Mouse (Mus musculus): ENCODE measurements around the gene Tbc1d9b.

Tbc1d9b gene

DNA sequence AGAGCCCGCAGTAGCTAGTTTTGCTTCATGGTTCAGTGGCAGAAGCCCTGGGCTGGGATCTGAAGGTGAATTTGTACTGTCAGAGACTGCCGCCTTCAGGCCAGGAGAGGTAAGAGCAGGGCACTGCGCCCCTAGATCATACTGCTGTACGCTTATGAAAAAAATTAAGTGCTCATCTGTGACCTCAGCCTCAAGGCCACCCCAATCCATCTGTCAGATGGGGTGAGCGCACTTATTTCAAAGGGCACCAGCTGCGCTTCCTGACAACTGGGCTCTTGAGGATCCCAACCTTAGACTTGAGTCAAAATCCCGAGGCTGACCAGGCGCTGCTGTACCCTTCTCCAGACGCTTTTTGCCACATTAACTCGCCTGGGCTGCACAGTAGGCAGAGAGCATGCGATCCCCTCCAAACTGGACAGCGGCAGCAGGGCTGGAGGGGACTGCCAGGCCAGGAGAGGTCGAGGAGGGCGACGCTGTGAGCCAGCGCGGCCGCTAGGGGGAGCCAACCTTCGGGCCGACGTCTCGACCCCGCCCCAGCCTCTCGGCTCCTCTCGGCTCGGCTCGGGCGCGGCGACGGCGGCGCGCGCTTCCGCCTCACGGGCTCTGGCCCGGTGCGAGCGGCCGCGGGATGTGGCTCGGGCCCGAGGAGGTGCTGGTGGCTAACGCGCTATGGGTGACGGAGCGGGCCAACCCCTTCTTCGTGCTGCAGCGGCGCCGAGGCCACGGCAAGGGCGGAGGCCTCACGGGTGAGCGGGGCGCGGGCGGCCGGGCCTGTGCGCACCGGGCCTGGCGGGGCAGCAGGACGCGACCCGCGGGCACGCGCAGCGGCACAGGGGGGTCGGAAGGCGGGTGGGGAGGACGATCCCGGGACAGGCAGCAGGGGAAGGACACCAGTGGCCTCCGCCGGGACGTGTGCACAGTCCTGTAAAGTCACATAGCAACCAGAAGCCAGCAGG lies at the start of gene Tbc1d9b:
Gene Tbc1d9b (plus strand): TSS at position 586 of the 956 bp plus-strand sequence.
- under 1% methylated on average over 77 of the region's 77 CpGs for WGBS

GRCm38 (mm10) chr11:50086211-50086610 lies 45.0 kb upstream of the Tbc1d9b start:
- WGBS: 60% methylated on average over 3 of the region's 3 CpGs

GRCm38 (mm10) chr11:50089840-50090239 lies 41.4 kb upstream of the Tbc1d9b start:
- 96% methylated on average over 1 of the region's 1 CpGs for WGBS

DNA sequence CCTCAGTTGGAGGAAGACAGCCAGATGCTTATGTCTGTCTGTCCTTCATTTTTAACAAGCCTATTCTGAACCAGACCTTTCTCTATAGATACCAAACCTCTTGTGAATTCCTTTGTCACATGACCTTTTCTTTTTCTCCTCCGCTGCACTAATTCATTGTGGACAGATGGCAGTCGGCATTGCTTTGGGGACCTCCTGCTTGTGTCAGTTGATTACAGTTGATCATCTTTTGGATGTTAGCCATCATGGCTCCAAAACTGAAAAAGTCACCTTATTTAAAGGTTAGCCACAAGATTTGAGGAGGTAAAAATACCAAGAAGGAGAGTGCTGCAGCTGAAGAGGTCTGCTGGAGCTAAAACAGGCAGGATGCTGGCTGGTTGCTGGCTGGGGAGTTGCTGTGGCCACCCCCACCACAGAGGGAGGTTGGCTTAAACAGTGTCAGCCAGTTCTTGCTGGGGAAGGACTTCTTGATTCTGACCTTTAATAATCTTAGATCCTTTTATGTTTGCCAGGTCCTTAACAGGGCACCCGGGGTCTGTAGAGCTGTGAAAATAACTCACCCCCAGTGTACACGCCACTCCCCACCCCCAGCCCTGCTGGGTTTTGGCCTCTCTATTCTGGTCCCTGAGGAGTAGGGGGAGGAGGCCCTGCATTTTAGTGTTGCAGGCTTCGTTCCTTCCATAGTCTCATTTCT lies 40.1 kb upstream of the Tbc1d9b start:
- 46% methylated on average over 5 of the region's 5 CpGs for WGBS

GRCm38 (mm10) chr11:50095661-50096060 lies 35.5 kb upstream of the Tbc1d9b start:
- WGBS: 87% methylated on average over 9 of the region's 9 CpGs

DNA sequence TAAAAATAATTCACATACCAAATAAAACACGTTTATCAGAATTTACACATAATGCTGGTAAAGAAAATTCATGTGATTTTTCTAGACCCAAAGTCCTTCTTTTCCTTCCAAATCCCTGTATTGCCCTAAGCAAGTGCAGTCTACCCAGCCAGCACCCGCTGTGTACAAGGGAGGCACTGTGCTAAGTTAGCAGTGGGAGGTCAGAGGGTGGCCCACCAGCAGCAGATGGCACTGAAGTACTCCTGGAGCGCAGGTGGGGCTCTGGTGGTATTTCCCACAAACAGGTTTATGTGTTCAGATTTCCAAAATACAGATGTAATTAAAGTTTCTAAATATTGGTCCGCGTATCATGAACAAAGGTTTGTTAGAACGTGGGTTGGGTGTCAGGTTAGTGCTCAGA lies 34.1 kb upstream of the Tbc1d9b start:
- 93% methylated on average over 6 of the region's 6 CpGs for WGBS

- 42% methylated on average over 8 of the region's 8 CpGs for WGBS
Observed at GRCm38 (mm10) chr11:50098961-50099481, 32.2 kb upstream of the Tbc1d9b start.

DNA sequence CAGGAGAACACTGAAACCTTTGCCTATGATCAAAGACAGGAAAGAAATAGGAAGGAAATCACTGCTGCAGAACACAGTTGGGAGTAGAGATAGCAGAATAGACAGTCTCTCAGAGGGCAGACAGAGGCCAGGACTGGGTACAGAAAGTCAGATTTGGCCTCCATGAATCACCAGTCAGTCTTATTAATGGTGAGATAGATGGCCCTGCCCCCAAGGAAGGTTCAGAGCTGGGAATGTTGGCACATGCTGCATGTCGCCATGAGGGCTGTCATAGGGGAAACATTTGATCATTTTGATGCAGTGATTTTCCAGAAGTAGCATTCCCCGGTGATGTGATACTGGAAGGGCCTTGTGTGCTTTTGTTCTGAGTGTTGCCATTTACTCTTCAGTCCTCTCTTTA lies 31.5 kb upstream of the Tbc1d9b start:
- 61% methylated on average over 2 of the region's 2 CpGs for WGBS

DNA sequence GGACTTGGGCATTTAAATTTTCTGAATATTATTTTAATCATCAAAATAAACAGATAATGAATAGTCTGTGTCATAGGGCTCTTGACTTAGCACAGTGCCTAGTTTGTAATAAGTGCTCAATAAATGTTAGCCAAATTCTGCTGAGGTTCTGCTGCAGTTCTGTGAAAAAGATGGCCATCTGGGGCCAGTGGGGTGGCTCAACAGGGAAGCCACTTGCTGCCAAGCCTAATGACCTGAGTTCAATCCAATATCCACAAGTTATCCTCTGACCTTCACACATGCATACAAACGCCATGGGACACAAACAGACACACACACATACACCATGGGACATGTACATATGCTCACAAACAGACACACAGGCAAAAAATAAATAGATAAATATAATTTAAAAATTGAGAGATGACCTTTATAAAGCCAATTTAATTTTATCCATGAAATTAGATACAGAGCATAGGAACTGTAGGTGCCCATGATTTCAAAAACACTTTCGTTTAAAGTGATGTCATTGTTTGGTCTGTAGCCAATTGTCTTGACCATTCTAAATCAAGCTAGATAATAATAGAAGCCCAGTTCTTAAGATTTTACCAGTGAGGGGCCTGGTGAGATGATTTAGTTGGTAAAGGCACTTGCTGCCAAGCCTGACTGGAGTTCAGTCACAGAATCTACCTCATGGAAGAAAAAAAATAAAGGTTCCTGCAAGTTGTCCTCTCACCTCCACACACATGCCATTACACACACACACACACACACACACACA lies 30.5 kb upstream of the Tbc1d9b start:
- 63% methylated on average over 2 of the region's 2 CpGs for WGBS

GRCm38 (mm10) chr11:50101962-50102361 lies 29.2 kb upstream of the Tbc1d9b start:
- WGBS: 87% methylated on average over 4 of the region's 4 CpGs

DNA sequence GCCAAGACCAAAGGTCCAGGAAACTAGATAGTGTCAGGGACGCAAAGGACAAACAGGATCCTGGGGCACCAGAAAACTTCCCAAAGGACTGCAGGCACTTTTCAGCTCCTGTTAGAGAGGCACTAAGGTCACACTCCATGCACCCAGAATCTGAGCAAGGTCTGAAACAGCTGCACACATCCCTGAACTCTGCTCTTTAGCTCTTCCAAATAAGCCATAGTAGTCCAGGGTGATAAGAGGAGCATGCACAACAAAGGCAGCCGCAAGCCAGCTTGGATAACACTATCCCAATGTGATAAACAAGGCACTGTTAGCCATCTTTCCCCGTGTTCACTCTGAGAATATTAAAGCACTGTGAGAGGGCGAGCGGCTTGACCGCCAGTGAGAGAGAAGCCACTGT lies 27.2 kb upstream of the Tbc1d9b start:
- 88% methylated on average over 6 of the region's 6 CpGs for WGBS

GRCm38 (mm10) chr11:50105237-50105636 lies 26.0 kb upstream of the Tbc1d9b start:
- 62% methylated on average over 5 of the region's 5 CpGs for WGBS

GRCm38 (mm10) chr11:50106024-50106423 lies 25.2 kb upstream of the Tbc1d9b start:
- 60% methylated on average over 7 of the region's 7 CpGs for WGBS

GRCm38 (mm10) chr11:50108823-50109244 lies 22.4 kb upstream of the Tbc1d9b start:
- 35% methylated on average over 8 of the region's 8 CpGs for WGBS

DNA sequence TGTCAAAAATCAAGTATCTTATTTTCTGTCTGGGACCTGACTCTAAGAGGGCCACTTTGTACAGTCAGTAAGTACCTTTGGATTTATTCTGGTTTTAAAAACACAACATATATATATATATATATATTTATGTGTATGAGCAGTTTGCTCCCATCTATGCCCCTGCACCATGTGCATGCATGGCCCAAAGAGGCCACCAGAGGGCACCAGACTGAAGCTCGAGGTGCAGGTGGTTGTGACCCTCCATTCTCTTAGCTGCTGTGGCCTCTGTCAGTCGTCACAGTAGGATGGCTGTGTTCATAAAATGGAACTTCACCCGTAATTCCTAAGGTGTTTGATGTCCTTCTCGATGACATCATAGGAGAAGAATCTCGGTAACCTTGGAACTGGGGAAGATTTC lies 16.9 kb upstream of the Tbc1d9b start:
- WGBS: 18% methylated on average over 5 of the region's 5 CpGs

DNA sequence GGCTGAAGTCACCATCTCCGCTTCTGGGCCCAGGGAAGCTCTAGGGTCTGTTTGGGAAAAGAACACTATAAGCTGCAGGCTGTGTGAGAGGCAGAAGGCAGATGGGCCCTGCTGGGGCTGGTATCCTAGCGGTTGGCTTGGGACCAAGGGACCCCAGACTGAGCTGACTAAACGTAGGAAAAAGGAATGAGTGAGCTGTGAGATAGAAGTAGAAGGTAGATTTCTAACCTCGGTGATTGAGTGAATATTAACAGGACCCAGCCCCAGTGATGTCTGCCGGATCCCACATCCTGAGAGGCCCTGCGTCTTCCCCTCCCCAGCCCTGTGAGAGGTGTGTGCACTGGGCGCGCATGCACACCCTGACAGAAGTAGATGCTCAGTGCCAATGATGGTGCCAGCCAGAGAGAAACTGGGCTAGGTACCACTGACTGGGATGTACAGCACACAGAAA lies 8.5 kb upstream of the Tbc1d9b start:
- 82% methylated on average over 8 of the region's 8 CpGs for WGBS

DNA sequence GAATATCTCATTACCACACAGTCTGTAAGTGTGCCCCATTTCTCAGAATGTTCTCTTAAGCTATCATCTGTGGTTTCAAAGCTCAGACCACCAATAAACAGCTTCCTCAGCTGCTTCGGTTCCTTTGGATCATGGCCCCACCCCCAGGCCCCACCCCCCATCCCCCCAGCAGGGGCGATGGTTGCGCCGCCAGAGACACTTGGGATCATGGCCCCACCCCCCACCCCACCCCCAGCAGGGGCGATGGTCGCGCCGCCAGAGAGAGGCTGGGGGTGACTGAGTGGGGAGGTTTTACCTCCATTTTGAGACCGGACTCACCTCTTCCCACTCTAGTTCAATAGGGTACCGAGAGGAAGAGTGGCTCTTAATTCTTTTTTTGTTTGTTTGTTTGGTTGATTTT lies 3.4 kb upstream of the Tbc1d9b start:
- WGBS: 7% methylated on average over 10 of the region's 10 CpGs

DNA sequence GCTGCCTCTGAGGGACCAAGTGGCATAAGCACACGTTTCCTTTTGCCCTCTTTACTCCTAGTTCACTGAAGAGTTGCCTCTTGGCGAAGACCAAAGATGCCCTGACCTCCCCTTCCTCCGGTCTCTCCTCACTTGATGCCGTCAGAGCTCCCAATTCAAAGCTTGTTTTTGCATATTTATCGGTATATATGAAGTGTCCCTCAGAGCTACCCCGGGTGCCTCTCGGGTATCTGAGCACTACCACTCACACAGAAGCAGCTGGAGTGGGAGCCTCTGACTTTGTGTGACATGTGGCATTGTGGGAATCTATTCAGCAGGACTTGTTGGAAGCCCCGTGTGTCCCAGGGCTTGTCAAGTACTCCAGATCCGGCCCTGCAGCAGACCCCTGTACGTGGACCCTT lies 605 bp downstream of the Tbc1d9b start:
- WGBS: 3% methylated on average over 10 of the region's 10 CpGs

- 58% methylated on average over 6 of the region's 6 CpGs for WGBS
Observed at GRCm38 (mm10) chr11:50132265-50132664, 1.1 kb downstream of the Tbc1d9b start.

DNA sequence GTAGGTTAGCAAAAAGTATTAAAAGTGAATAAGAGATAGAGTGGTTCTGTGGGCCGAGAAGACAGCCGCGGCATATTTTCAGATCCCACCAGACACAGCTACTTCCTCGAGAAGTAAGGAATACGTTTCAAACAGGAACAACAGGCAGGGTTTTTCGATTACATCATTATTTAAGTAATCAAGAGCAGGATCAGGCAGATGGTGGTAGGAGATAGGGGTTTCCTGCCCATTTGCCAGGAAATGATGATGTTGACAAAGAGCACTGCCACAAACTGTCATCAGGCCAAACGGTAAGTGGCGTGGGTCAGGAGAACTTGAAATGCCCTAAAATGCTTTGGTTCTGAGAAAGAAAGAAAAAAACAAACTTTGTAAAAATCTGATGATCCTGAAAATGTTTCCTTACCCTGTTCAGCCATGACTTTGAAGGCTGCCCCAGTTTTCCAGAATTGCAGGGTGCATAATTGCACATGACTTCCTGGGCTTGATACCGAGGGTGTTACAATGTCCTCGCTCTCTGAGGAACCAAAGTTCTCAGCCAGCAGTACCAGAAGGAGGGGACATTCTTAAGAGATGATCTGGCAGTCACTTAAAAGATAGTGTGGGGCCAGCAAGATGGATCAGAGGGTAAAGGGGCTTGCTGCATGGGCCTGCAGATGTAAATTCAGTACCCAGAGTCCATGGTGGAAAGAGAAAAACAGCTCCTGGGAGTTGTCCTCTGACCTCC lies 3.1 kb downstream of the Tbc1d9b start:
- WGBS: 63% methylated on average over 10 of the region's 10 CpGs

DNA sequence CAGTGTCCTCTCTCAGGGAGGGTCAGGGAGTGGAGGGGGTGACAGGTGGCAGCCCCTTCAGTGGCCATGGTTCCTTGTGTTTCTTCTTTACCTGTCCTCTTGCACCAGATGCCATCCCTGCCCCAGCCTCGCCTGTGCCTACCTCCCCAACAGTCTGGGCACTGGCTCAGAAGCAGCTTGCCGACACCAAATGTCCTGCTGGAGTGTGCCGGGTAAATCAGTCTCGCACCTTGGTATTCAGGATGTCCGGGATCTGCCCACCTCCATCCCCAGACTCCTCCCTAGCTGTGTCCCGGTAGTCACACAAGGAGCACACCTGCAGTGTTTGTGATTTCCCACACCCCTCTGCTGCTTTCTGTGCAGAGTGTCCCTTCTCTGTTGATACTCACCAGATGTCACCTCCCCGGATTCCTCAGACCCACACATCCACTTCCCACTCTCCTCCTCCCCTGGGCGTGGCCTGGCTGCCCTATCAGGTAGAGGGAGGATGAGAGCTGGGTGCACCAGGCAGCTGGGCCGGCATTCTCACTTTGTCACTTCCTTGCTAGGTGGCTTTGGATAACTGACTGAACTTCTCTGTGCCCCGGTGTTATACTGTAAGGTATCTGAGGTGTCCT lies 7.1 kb downstream of the Tbc1d9b start:
- 62% methylated on average over 10 of the region's 10 CpGs for WGBS

All from cerebral cortex, adult 2 months (tissue).